Mouse (Mus musculus): ENCODE data around the gene Gm42372. TPM values are rescaled to one million over a fixed set of nuclear protein-coding genes. Genes with fewer than 3 reads are reported as not detected.

The Gm42372 gene
- polyA plus RNA-seq, 1 experiment from 2014 or later = not detected

GRCm38 (mm10) chr7:16978173-16978572, 4.7 kb upstream of the Gm42372 start:
- no peak overlapping the region for H3K4me2 ChIP-seq (ENCODE audit: low read depth, low read length)
- no peak for TF ChIP-seq EP300 (IDR thresholded peaks at IDR 0.05; ENCODE audit: low read depth)
- no peak for TF ChIP-seq CTCF (IDR thresholded peaks at IDR 0.05; ENCODE audit: low read depth)
- ATAC-seq = no peak
- no peak overlapping the region for H3K4me3 ChIP-seq (ENCODE audit: low read depth, low read length)
- H3K9ac ChIP-seq (replicated peaks) = no peak overlapping the region
- 60% methylated on average over 6 of the region's 6 CpGs for WGBS (ENCODE audit: insufficient replicate concordance)
- H3K27ac ChIP-seq (ENCODE audit: low read depth) = no peak overlapping the region
- no peaks in the 10 kb centered on the region for H3K27me3 ChIP-seq (ENCODE audit: insufficient read depth, low read length)
- no peak for DNase-seq
- H3K9me3 ChIP-seq (ENCODE audit: low read length) = no peaks in the 10 kb centered on the region
- H3K4me1 ChIP-seq (ENCODE audit: insufficient read depth) = peaks cover 8% of the 10 kb centered on the region
- no peaks in the 10 kb centered on the region for H3K36me3 ChIP-seq (replicated peaks; ENCODE audit: insufficient read depth, low read length)

- Histone ChIP-seq H3K9ac (replicated peaks) (no peak overlapping the region), H3K4me2 (ENCODE audit: low read depth, low read length) (no peak overlapping the region), H3K9me3 (ENCODE audit: low read length) (no peaks in the 10 kb centered on the region), H3K27me3 (ENCODE audit: insufficient read depth, low read length) (no peaks in the 10 kb centered on the region), H3K36me3 (replicated peaks; ENCODE audit: insufficient read depth, low read length) (no peaks in the 10 kb centered on the region), H3K4me1 (ENCODE audit: insufficient read depth) (peaks cover 8% of the 10 kb centered on the region), H3K4me3 (ENCODE audit: low read depth, low read length) (no peak overlapping the region), H3K27ac (ENCODE audit: low read depth) (no peak overlapping the region)
- ATAC-seq (no peak), DNase-seq (no peak)
- 80% methylated on average over 2 of the region's 3 CpGs for WGBS (ENCODE audit: insufficient replicate concordance)
- no peak for TF ChIP-seq CTCF (IDR thresholded peaks at IDR 0.05; ENCODE audit: low read depth)
- no peak for TF ChIP-seq EP300 (IDR thresholded peaks at IDR 0.05; ENCODE audit: low read depth)
Observed at GRCm38 (mm10) chr7:16978593-16978992, 4.3 kb upstream of the Gm42372 start.

- peaks cover 8% of the 10 kb centered on the region for H3K4me1 ChIP-seq (ENCODE audit: insufficient read depth)
- DNase-seq (peak; percentile 66), ATAC-seq (peak; percentile 62)
- no peaks in the 10 kb centered on the region for H3K27me3 ChIP-seq (ENCODE audit: insufficient read depth, low read length)
- H3K36me3 ChIP-seq (replicated peaks; ENCODE audit: insufficient read depth, low read length) = no peaks in the 10 kb centered on the region
- no peak for TF ChIP-seq EP300 (IDR thresholded peaks at IDR 0.05; ENCODE audit: low read depth)
- no peak for TF ChIP-seq CTCF (IDR thresholded peaks at IDR 0.05; ENCODE audit: low read depth)
- H3K4me2 ChIP-seq (ENCODE audit: low read depth, low read length) = peak overlapping the region; percentile 66
- H3K27ac ChIP-seq (ENCODE audit: low read depth) = peak overlapping the region; percentile 78
- WGBS (ENCODE audit: insufficient replicate concordance) = 2% methylated on average over 12 of the region's 12 CpGs
- peak overlapping the region; percentile 22 for H3K4me3 ChIP-seq (ENCODE audit: low read depth, low read length)
- no peaks in the 10 kb centered on the region for H3K9me3 ChIP-seq (ENCODE audit: low read length)
- peak overlapping the region; percentile 44; the same call in 1 of the 2 replicates for H3K9ac ChIP-seq (replicated peaks)
Observed at GRCm38 (mm10) chr7:16980348-16980747, 2.5 kb upstream of the Gm42372 start.

- WGBS (ENCODE audit: insufficient replicate concordance) = 68% methylated on average over 7 of the region's 7 CpGs
- Histone ChIP-seq H3K27ac (ENCODE audit: low read depth) (no peak overlapping the region), H3K9ac (replicated peaks) (no peak overlapping the region), H3K27me3 (ENCODE audit: insufficient read depth, low read length) (no peaks in the 10 kb centered on the region), H3K4me2 (ENCODE audit: low read depth, low read length) (no peak overlapping the region), H3K9me3 (ENCODE audit: low read length) (no peaks in the 10 kb centered on the region), H3K4me1 (ENCODE audit: insufficient read depth) (peaks cover 7% of the 10 kb centered on the region), H3K36me3 (replicated peaks; ENCODE audit: insufficient read depth, low read length) (no peaks in the 10 kb centered on the region), H3K4me3 (ENCODE audit: low read depth, low read length) (no peak overlapping the region)
- no peak for TF ChIP-seq CTCF (IDR thresholded peaks at IDR 0.05; ENCODE audit: low read depth)
- no peak for TF ChIP-seq EP300 (IDR thresholded peaks at IDR 0.05; ENCODE audit: low read depth)
- ATAC-seq (no peak), DNase-seq (no peak)
Observed at GRCm38 (mm10) chr7:16987541-16988149, 4.8 kb downstream of the Gm42372 start.

GRCm38 (mm10) chr7:16988405-16988804, 5.5 kb downstream of the Gm42372 start:
- no peak overlapping the region for H3K27ac ChIP-seq (ENCODE audit: low read depth)
- H3K4me2 ChIP-seq (ENCODE audit: low read depth, low read length) = no peak overlapping the region
- no peaks in the 10 kb centered on the region for H3K9me3 ChIP-seq (ENCODE audit: low read length)
- H3K9ac ChIP-seq (replicated peaks) = no peak overlapping the region
- no peaks in the 10 kb centered on the region for H3K36me3 ChIP-seq (replicated peaks; ENCODE audit: insufficient read depth, low read length)
- no peak for TF ChIP-seq CTCF (IDR thresholded peaks at IDR 0.05; ENCODE audit: low read depth)
- TF ChIP-seq EP300 (IDR thresholded peaks at IDR 0.05; ENCODE audit: low read depth) = no peak
- H3K4me3 ChIP-seq (ENCODE audit: low read depth, low read length) = no peak overlapping the region
- H3K27me3 ChIP-seq (ENCODE audit: insufficient read depth, low read length) = no peaks in the 10 kb centered on the region
- ATAC-seq = no peak
- 57% methylated on average over 3 of the region's 3 CpGs for WGBS (ENCODE audit: insufficient replicate concordance)
- no peak for DNase-seq
- peaks cover 9% of the 10 kb centered on the region for H3K4me1 ChIP-seq (ENCODE audit: insufficient read depth)

- peak overlapping the region; percentile 13 for H3K27ac ChIP-seq (ENCODE audit: low read depth)
- peaks cover 26% of the 10 kb centered on the region for H3K4me1 ChIP-seq (ENCODE audit: insufficient read depth)
- no peaks in the 10 kb centered on the region for H3K27me3 ChIP-seq (ENCODE audit: insufficient read depth, low read length)
- peak overlapping the region; percentile 47 for H3K4me2 ChIP-seq (ENCODE audit: low read depth, low read length)
- no peaks in the 10 kb centered on the region for H3K36me3 ChIP-seq (replicated peaks; ENCODE audit: insufficient read depth, low read length)
- no peak for TF ChIP-seq EP300 (IDR thresholded peaks at IDR 0.05; ENCODE audit: low read depth)
- TF ChIP-seq CTCF (IDR thresholded peaks at IDR 0.05; ENCODE audit: low read depth) = no peak
- no peak overlapping the region for H3K9ac ChIP-seq (replicated peaks)
- H3K4me3 ChIP-seq (ENCODE audit: low read depth, low read length) = no peak overlapping the region
- H3K9me3 ChIP-seq (ENCODE audit: low read length) = no peaks in the 10 kb centered on the region
- 17% methylated on average over 15 of the region's 15 CpGs for WGBS (ENCODE audit: insufficient replicate concordance)
- no peak for ATAC-seq
- DNase-seq = no peak
Observed at GRCm38 (mm10) chr7:16990006-16990744, 7.3 kb downstream of the Gm42372 start.
